Mouse (Mus musculus) frontal cortex, postnatal 25 days (tissue): ENCODE measurements around the gene Ooep.
A peak's percentile ranks its signal among the peaks of the same experiment; 100 is the strongest.

ENCODE experiments used
- DNase-seq, 2 experiments: peaks; one replicate each; pipeline ENCODE4 v3.0.0; 2022; ENCODE audit warnings: low spot score in 2 of 2

Gene Ooep

GRCm38 (mm10) chr9:78378113-78378785, at the start of gene Ooep:
Gene Ooep, minus strand, starts transcription at chr9:78378725.
- DNase-seq, result no peak

DNA sequence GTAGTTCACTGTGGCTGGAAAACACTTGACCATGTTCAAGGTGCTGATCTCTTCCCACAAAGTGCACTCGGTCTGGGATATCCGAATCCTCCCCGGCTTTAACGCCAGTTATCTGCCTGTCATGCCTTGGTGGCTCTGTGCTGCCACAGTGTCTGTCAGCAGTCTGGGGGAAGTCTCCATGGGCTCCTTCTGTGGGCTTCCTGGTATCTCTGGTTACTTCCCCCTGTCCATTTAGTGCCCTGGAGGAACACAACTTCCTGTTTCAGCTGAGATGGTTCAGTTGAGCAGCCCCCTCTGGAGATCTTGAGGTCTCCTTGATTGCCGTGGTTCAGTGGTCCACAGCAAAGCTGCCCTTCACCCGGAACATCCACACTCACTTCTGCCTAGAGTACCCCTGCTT, 49.7 kb upstream of the Ooep start:
- no peak for DNase-seq

- DNase-seq, result no peak
These were observed 48.8 kb upstream of the Ooep start for GRCm38 (mm10) chr9:78427362-78427781.

- no peak for DNase-seq
These were observed 23.1 kb upstream of the Ooep start for GRCm38 (mm10) chr9:78401596-78401995.

GRCm38 (mm10) chr9:78400570-78400969, 22.0 kb upstream of the Ooep start:
- DNase-seq, result no peak

DNA sequence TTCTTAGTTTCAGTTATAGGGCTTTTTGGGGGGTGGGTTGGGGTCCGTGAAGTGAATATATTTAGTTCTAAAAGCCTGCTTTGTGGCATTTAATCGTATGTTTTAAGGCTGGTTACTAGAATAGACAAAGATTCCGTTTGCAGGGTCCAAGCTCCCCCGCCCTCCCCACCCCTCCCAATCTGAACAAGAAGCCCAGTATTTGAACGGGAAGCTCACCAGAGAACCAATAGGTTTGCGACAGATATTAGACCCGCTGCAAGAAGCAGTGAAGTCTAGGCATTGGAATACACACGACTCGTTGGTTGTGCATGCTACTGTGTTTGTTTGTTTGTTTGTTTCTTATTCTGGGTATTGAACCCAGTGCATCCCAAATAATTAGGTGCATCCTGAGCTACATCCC, 18.0 kb upstream of the Ooep start:
- no peak for DNase-seq

DNA sequence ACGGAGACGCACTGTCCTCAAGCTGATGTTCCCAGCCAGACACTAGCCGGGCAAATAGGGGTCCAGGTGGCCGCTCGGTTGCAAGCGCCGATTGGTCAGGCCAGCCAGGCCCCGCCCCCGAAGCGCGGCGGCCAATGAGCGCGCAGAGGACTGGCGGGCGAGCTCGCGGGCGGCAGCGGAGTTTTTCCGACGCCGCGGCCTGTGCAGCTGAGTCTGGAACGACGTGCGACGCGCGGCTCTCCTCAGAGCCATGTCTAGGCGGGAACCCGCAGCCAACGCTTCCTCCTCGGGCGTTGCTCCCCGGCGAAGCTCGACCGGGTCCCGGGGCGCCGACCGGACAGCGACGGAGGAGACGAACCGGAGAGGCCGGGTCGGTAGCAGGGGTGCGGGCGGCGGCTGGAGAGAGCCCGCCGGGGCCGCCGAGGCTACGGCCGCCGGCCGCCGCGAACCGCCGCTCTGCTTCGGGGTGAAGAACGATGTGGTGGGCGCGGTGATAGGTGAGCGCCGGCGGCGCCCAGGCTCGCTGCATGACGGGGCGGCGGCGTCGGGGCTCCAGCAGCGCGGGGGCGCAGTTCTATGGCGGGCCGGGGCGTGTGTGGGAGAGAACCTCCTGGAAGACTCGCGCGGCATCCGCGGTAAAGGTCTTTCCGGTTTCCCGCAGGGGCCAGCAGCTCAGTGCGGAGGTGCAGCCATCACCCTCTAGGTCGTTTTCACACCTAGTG, 17.3 kb upstream of the Ooep start, which contains the start of gene Ddx43:
TSS of gene Ddx43 (plus strand) at position 148 of the 722 bp plus-strand sequence.
- peak in 1 of 2 experiments; percentile 14 for DNase-seq

GRCm38 (mm10) chr9:78395244-78395629, 16.7 kb upstream of the Ooep start:
- DNase-seq, result no peak

GRCm38 (mm10) chr9:78394602-78395001, 16.1 kb upstream of the Ooep start:
- DNase-seq, result no peak

GRCm38 (mm10) chr9:78393741-78394140, 15.2 kb upstream of the Ooep start:
- no peak for DNase-seq

- no peak for DNase-seq
These were observed 11.5 kb upstream of the Ooep start for GRCm38 (mm10) chr9:78389981-78390380.

GRCm38 (mm10) chr9:78386947-78387346, 8.4 kb upstream of the Ooep start:
- DNase-seq, result no peak

DNA sequence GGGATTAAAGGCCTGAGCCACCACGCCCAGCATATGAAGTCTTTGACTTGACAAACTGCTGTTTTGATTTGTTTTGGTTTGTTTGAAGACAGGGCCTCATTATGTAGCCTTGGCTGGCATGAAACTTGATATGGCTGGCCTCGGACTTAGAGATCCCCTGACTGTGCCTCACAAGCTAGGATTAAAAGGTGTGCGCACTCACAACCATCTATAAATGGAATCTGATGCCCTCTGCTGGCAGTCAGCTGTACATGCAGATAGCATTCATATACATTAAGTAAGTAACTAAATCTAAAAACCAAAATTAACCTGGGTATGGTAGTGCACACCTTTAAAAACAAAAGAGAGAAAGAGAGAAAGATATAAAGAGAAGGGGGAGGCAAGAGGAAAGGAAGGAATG, 7.4 kb upstream of the Ooep start:
- DNase-seq, result no peak

- no peak for DNase-seq
These were observed 979 bp downstream of the Ooep start for GRCm38 (mm10) chr9:78377546-78377945.

- no peak for DNase-seq
These were observed 3.0 kb downstream of the Ooep start for GRCm38 (mm10) chr9:78375486-78375885.

- DNase-seq, result no peak
These were observed 3.6 kb downstream of the Ooep start for GRCm38 (mm10) chr9:78374885-78375389.

DNA sequence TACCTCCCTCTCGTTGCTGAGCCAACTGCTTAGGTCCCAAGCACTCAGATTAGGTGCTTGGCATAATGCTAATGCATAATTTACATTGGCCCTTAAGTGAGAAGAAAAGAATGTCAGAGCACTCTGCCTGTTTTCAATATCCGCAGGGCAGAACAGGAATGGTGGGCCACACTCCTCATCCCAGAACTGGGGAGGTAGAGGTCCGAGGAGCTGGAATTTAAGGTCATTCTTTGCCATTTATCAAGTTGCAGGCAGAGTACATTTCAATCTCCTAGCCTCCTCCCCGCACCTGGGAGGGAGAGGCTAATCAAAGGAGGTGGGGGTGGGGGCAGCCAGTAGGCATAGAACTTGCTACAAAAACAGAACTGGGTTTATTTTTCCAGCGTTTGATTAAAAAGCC, 4.1 kb downstream of the Ooep start:
- DNase-seq, result no peak

GRCm38 (mm10) chr9:78372827-78373504, 5.6 kb downstream of the Ooep start:
- no peak for DNase-seq

DNA sequence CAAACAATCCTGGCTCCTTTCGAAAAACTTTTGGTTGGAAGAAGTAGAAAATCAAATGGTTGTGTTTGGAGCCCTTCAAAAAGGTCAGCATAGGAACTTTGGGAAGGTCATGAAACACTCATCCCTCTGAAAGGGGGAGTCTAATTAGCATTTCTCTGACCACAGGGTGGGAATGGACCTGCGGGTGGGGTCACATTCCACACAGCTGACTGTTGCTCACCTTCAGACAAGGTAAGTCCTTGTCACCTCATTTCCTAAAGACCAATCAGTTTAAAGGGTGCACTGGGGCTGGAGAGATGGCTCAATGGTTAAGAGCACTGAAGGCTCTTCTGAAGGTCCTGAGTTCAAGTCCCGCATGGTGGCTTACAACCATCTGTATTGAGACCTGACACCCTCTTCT, 7.1 kb downstream of the Ooep start:
- no peak for DNase-seq

DNA sequence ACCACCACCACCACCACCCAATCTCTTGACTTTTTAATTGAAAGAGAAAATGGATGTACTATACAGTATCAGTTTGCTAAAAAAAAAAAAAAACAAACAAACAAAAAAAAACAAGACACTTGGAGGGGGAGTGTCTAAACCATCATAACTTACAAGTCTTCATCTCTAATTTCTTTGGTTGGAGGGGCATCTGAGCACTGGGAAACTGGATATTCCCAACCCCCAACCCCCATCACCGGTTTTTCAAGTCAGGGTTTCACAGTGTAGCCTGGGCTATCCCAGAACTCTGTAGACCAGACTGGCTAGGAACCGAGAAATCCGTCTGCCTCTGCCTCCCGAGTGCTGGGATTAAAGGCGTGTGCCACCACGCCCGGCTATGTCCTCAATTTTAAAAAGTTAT, 8.7 kb downstream of the Ooep start:
- no peak for DNase-seq

- DNase-seq, result no peak
These were observed 9.2 kb downstream of the Ooep start for GRCm38 (mm10) chr9:78369349-78369748.

DNA sequence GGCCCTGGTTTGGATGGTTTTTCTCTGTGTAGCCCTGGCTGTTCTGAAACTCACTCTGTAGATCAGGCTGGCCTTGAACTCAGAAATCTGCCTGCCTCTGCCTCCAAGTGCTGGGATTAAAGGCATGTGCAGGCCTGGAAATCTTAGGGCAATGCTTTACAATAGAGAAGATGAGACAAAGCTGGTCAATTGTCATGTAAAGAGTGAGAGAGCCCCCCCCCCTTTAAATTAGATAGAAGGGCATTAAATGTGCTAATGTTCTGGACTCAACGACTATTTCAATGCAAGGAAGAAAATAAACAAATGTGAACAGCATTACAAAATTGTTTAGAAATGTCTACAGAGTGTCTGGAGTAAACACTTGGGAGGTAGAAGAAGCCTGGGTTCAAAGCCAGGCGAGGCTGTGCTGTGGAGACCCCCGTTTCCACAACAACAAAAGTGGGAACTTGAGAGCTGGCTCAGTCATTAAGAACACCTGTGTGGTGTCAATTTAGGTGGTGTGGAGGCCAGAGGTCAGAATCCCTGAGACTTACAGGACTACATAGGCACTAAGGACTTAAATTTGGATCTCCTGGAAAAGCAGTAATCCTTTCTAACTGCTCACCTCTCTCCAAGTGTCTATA, 9.7 kb downstream of the Ooep start:
- DNase-seq, result no peak
